Mouse (Mus musculus): ENCODE measurements around the gene Gcm1.

GRCm38 (mm10) chr9:78096376-78096775, 44.7 kb downstream of the Gcm1 start:
- TF ChIP-seq CTCF (IDR thresholded peaks at IDR 0.05; ENCODE audit: low read depth, low read length): peak; percentile 37
- TF ChIP-seq POLR2A (IDR thresholded peaks at IDR 0.05; ENCODE audit: insufficient read depth, low read length): no peak

All from ES-Bruce4 (cell line).